Mouse (Mus musculus) forebrain, embryonic 16.5 days (tissue): ENCODE results near the gene Eri3. TPM values are rescaled to one million over a fixed set of nuclear protein-coding genes. Genes with fewer than 3 reads are reported as not detected.

Source experiments
- ATAC-seq: fragments of 200-750 bp; cut with Nextera tagmentation; 2 replicates; pipeline ENCODE4 v1.8.0; 2017; ENCODE audit warnings: mild to moderate bottlenecking, moderate library complexity
- H3K27ac ChIP-seq: fragments of 300-500 bp; sonication (generic); 2 replicates; pipeline ENCODE4 v1.5.1; 2014; ENCODE audit warnings: low read length, control low read depth
- H3K27me3 ChIP-seq: fragments of 300-500 bp; sonication (generic); replicated peaks from 2 replicates; pipeline ENCODE4 v1.6.1; 2014; ENCODE audit warnings: low read length; ENCODE audit not compliant: control insufficient read depth, insufficient read depth
- H3K36me3 ChIP-seq: fragments of 300-500 bp; sonication (generic); 2 replicates; pipeline ENCODE4 v1.6.1; 2014; ENCODE audit not compliant: control insufficient read depth, insufficient read depth
- H3K4me1 ChIP-seq: fragments of 300-500 bp; sonication (generic); replicated peaks from 2 replicates; pipeline ENCODE4 v1.6.1; 2014; ENCODE audit warnings: low read length; ENCODE audit not compliant: control insufficient read depth, insufficient read depth
- H3K4me2 ChIP-seq: fragments of 300-500 bp; sonication (generic); 2 replicates; pipeline ENCODE4 v1.6.1; 2014; ENCODE audit warnings: mild to moderate bottlenecking, low read length, control low read depth
- H3K4me3 ChIP-seq: fragments of 300-500 bp; sonication (generic); replicated peaks from 2 replicates; pipeline ENCODE4 v1.5.1; 2014; ENCODE audit warnings: mild to moderate bottlenecking, low read length, control low read depth
- H3K9ac ChIP-seq: fragments of 300-500 bp; sonication (generic); replicated peaks from 2 replicates; pipeline ENCODE4 v1.6.1; 2014; ENCODE audit warnings: low read depth, low read length, control low read depth
- H3K9me3 ChIP-seq: fragments of 300-500 bp; sonication (generic); 2 replicates; pipeline ENCODE4 v1.6.1; 2016; ENCODE audit warnings: low read length; ENCODE audit not compliant: control insufficient read depth
- WGBS: fragments of 180-500 bp; shearing (Covaris S2); extraction: QIAGEN DNeasy Blood & Tissue Kit; methylation state at CpG from one replicate; pipeline ENCODE4 v1.1.7; 2014; 5-methylcytosine and 5-hydroxymethylcytosine counted together
- polyA plus RNA-seq: library from polyadenylated mRNA; unstranded; fragments of >200 nt; fragmentation: Nextera tagmentation; extraction: Ambion mirVana; gene quantifications from 2 replicates; pipeline ENCODE4 v1.2.1, GENCODE M21; 2015

Eri3 gene
- polyA plus RNA-seq, 1 experiment from 2014 or later = 256 TPM

GRCm38 (mm10) chr4:117539329-117539980 is 10.7 kb upstream of the Eri3 start:
- WGBS = 83% methylated on average over 8 of the region's 8 CpGs
- no peak overlapping the region for H3K9ac ChIP-seq
- no peaks in the 10 kb centered on the region for H3K9me3 ChIP-seq
- H3K27me3 ChIP-seq = no peaks in the 10 kb centered on the region
- no peak overlapping the region for H3K4me2 ChIP-seq
- H3K27ac ChIP-seq = no peak overlapping the region
- H3K36me3 ChIP-seq = no peaks in the 10 kb centered on the region
- ATAC-seq = no peak
- H3K4me1 ChIP-seq = no peaks in the 10 kb centered on the region
- H3K4me3 ChIP-seq = no peak overlapping the region

- Histone ChIP-seq H3K4me2 (no peak overlapping the region), H3K4me1 (no peaks in the 10 kb centered on the region), H3K9me3 (no peaks in the 10 kb centered on the region), H3K4me3 (no peak overlapping the region), H3K27me3 (no peaks in the 10 kb centered on the region), H3K27ac (no peak overlapping the region), H3K9ac (no peak overlapping the region), H3K36me3 (no peaks in the 10 kb centered on the region)
- ATAC-seq = no peak
- 75% methylated on average over 5 of the region's 5 CpGs for WGBS
Observed at GRCm38 (mm10) chr4:117540571-117540970, 9.6 kb upstream of the Eri3 start.

DNA sequence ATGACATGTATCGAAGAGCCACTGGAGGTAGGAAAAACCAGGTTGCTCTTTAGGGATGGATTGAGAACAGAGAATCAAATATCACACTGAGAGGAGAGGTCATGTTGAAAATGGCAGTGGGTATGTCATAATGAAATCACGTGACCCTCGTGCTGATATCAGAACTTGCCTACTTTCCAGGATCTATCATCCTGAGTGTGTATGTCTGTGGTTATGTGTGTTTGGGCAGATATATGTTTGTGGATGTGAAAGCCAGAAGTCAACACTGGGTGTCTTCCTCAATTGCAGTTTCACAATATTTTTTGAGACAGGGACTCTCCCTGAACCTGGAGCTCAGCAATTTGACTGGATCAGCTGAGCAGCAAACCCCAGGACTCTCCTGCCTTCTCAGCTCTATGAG is 4.7 kb upstream of the Eri3 start:
- H3K27ac ChIP-seq = no peak overlapping the region
- H3K4me3 ChIP-seq = no peak overlapping the region
- H3K4me2 ChIP-seq = no peak overlapping the region
- H3K9ac ChIP-seq = no peak overlapping the region
- H3K9me3 ChIP-seq = no peaks in the 10 kb centered on the region
- H3K4me1 ChIP-seq = peaks cover 4% of the 10 kb centered on the region; the same call in 1 of the 2 replicates
- 91% methylated on average over 3 of the region's 3 CpGs for WGBS
- no peaks in the 10 kb centered on the region for H3K27me3 ChIP-seq
- ATAC-seq = no peak
- no peaks in the 10 kb centered on the region for H3K36me3 ChIP-seq

- WGBS = 95% methylated on average over 6 of the region's 6 CpGs
Observed at GRCm38 (mm10) chr4:117546616-117547015, 3.5 kb upstream of the Eri3 start.

DNA sequence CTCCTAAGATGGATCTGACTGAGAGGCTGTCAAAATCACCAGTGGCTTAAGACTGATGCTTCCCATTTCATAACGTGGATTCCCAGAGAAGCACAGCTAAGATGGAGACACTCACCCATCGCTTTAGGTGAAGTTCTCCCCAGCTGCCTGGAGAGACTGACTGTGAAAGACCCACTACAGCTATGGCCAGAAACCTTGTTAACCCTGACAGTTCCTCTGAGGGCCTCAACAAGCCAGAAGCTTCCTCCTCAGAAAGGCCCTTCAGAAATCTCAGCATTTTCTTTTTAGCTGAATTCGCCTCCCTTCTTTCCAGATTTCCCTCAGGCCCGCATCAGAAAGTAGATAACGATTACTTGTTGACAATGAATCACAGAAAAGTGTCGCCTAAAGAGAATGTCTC is 589 bp upstream of the Eri3 start:
- Histone ChIP-seq H3K27me3 (no peaks in the 10 kb centered on the region), H3K36me3 (no peaks in the 10 kb centered on the region), H3K9me3 (no peaks in the 10 kb centered on the region), H3K4me2 (peak overlapping the region; percentile 46), H3K4me1 (peaks cover 19% of the 10 kb centered on the region), H3K27ac (no peak overlapping the region), H3K9ac (no peak overlapping the region), H3K4me3 (peak overlapping the region; percentile 28)
- WGBS = 39% methylated on average over 6 of the region's 6 CpGs
- ATAC-seq = no peak

More at GRCm38 (mm10) chr4:117546616-117547015, 3.5 kb upstream of the Eri3 start:
- Histone ChIP-seq H3K4me2 (no peak overlapping the region), H3K4me1 (peaks cover 14% of the 10 kb centered on the region), H3K36me3 (no peaks in the 10 kb centered on the region), H3K27me3 (no peaks in the 10 kb centered on the region), H3K9me3 (no peaks in the 10 kb centered on the region), H3K4me3 (no peak overlapping the region), H3K9ac (no peak overlapping the region), H3K27ac (no peak overlapping the region)
- ATAC-seq = no peak

- Histone ChIP-seq H3K36me3 (no peaks in the 10 kb centered on the region), H3K27me3 (no peaks in the 10 kb centered on the region), H3K27ac (no peak overlapping the region), H3K4me2 (peak overlapping the region; percentile 75), H3K4me3 (peak overlapping the region; percentile 85), H3K9me3 (no peaks in the 10 kb centered on the region), H3K4me1 (peaks cover 26% of the 10 kb centered on the region), H3K9ac (no peak overlapping the region; the same call in 1 of the 2 replicates)
- 63% methylated on average over 8 of the region's 8 CpGs for WGBS
- no peak for ATAC-seq
Observed at GRCm38 (mm10) chr4:117551144-117552000, 1.2 kb downstream of the Eri3 start.

DNA sequence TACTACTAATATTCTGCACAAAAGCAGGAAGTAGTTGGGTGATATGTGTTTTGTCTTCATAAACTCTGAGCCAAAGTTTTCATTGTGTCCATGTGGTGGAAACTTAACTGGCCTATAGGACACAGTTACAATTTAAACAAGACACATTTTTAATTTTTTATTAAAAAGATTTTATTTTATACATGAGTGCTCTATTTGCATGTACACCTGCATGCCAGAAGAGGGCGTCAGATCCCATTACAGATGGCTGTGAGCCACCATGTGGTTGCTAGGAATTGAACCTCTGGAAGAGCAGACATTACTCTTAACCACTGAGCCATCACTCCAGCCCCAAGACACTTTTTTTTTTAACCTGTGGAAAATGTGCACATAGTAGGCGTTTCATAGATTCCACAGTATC is 5.3 kb downstream of the Eri3 start:
- ATAC-seq = no peak

DNA sequence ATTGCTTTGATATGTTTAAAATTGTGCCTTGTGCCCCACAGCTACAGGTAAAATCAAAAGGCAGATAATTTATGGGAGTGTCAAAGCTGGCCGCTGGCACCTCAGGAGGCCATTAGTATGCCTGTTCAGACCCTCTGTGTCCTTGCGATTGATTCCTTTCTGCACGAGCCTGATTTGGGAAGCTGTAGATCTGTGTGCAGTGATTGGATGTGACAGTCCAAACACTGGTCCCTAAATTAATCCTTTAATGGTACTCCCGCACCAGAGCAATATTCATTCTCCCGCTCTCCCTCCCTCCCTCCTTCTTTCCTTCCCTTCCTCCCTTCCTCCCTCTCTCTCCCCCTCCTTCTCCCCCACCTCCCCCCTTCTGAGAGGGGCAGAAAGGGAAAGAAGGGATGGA is 6.2 kb downstream of the Eri3 start:
- no peaks in the 10 kb centered on the region for H3K9me3 ChIP-seq
- WGBS = 24% methylated on average over 5 of the region's 5 CpGs
- no peak overlapping the region for H3K4me2 ChIP-seq
- no peak for ATAC-seq
- no peaks in the 10 kb centered on the region for H3K36me3 ChIP-seq
- H3K4me3 ChIP-seq = no peak overlapping the region
- no peaks in the 10 kb centered on the region for H3K27me3 ChIP-seq
- H3K27ac ChIP-seq = no peak overlapping the region
- no peak overlapping the region for H3K9ac ChIP-seq
- peaks cover 18% of the 10 kb centered on the region for H3K4me1 ChIP-seq

More for the DNA sequence above, 5.3 kb downstream of the Eri3 start:
- Histone ChIP-seq H3K27me3 (no peaks in the 10 kb centered on the region), H3K27ac (no peak overlapping the region), H3K4me1 (peaks cover 25% of the 10 kb centered on the region), H3K9me3 (no peaks in the 10 kb centered on the region), H3K4me3 (no peak overlapping the region), H3K4me2 (no peak overlapping the region), H3K9ac (no peak overlapping the region), H3K36me3 (no peaks in the 10 kb centered on the region)
- 57% methylated on average over 2 of the region's 2 CpGs for WGBS

DNA sequence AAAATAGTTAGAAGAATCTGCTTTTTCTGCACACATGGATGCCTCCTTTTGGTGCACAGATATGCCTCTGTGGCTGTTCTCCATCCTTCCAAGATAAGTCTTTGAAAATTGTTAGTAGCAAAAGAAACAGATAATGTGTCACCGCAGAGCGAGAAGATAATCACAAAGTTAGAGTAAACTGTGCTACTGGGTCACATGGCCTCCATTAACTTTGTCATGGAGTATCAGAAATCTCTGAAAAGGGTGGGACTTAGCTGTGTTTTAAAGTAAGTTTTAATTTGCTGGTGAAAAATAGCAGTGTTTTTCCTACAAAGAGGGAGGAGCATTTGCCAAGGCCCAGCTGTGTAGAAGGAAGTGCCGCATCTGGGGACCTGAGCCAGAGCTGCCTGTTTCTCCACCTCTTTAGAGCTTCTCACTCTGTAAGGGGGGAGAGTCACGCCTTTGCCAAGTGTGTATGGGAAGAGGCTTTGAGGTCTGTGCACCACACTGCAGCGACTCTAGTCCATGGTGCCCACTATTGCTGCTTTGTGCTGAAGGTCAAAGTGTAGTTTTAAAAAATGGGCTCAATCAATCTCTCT is 7.0 kb downstream of the Eri3 start:
- Histone ChIP-seq H3K27me3 (no peaks in the 10 kb centered on the region), H3K4me2 (no peak overlapping the region), H3K9ac (no peak overlapping the region), H3K27ac (no peak overlapping the region), H3K9me3 (no peaks in the 10 kb centered on the region), H3K36me3 (no peaks in the 10 kb centered on the region), H3K4me3 (no peak overlapping the region), H3K4me1 (peaks cover 11% of the 10 kb centered on the region)
- 85% methylated on average over 5 of the region's 5 CpGs for WGBS
- no peak for ATAC-seq
